Mouse (Mus musculus) thymus, adult 2 months (tissue): Measurements from ENCODE around the gene Daam2.

ENCODE experiments used
- CTCF ChIP-seq: fragments of 200-500 bp; IDR thresholded peaks from 2 replicates; pipeline ENCODE4 v1.5.1; 2012; ENCODE audit warnings: mild to moderate bottlenecking, control low read depth, low read length, moderate library complexity, borderline replicate concordance; ENCODE audit not compliant: control insufficient read depth, poor library complexity, insufficient read depth; ENCODE audit errors: extremely low read depth
- POLR2A ChIP-seq: fragments of 200-500 bp; IDR thresholded peaks from 2 replicates; pipeline ENCODE4 v1.6.1; 2012; ENCODE audit warnings: mild to moderate bottlenecking, low read length, control low read depth, moderate library complexity; ENCODE audit not compliant: control insufficient read depth, poor library complexity, insufficient read depth; ENCODE audit errors: extremely low read depth

GRCm38 (mm10) chr17:49512671-49513085, 51.5 kb downstream of the Daam2 start:
- TF ChIP-seq CTCF: no peak
- no peak for TF ChIP-seq POLR2A
